Mouse (Mus musculus) midbrain, postnatal 0 days (tissue): ENCODE data around the gene Kif2a. TPM values are rescaled to one million over a fixed set of nuclear protein-coding genes. Genes with fewer than 3 reads are reported as not detected.

Source experiments
- ATAC-seq: fragments of 200-750 bp; cut with Nextera tagmentation; 2 replicates; pipeline ENCODE4 v1.8.0; 2017; ENCODE audit warnings: moderate number of reproducible peaks, mild to moderate bottlenecking, moderate TSS enrichment, moderate library complexity; ENCODE audit not compliant: low FRiP score
- DNase-seq: peaks from one replicate; pipeline ENCODE4 v3.0.0-alpha.2; 2015; ENCODE audit warnings: low spot score
- H3K27ac ChIP-seq: fragments of 300-500 bp; sonication (generic); 2 replicates; pipeline ENCODE4 v1.5.1; 2014; ENCODE audit warnings: low read depth, mild to moderate bottlenecking, low read length, mixed read lengths
- H3K27me3 ChIP-seq: fragments of 300-500 bp; sonication (generic); 2 replicates; pipeline ENCODE4 v1.6.1; 2014; ENCODE audit warnings: low read length, control low read depth, mixed read lengths; ENCODE audit not compliant: insufficient read depth
- H3K36me3 ChIP-seq: fragments of 300-500 bp; sonication (generic); 2 replicates; pipeline ENCODE4 v1.6.1; 2014; ENCODE audit warnings: low read length, control low read depth, mixed read lengths; ENCODE audit not compliant: insufficient read depth
- H3K4me1 ChIP-seq: fragments of 300-500 bp; sonication (generic); 2 replicates; pipeline ENCODE4 v1.6.1; 2014; ENCODE audit warnings: mild to moderate bottlenecking, control low read depth, antibody characterized with exemption, low read length, mixed read lengths; ENCODE audit not compliant: insufficient read depth
- H3K4me2 ChIP-seq: fragments of 300-500 bp; sonication (generic); 2 replicates; pipeline ENCODE4 v1.6.1; 2014; ENCODE audit warnings: low read depth, mild to moderate bottlenecking, low read length, mixed read lengths; ENCODE audit not compliant: poor library complexity, severe bottlenecking
- H3K4me3 ChIP-seq: fragments of 300-500 bp; sonication (generic); 2 replicates; pipeline ENCODE4 v1.5.1; 2014; ENCODE audit warnings: low read depth, mild to moderate bottlenecking, low read length, moderate library complexity
- H3K9ac ChIP-seq: fragments of 300-500 bp; sonication (generic); replicated peaks from 2 replicates; pipeline ENCODE4 v1.6.1; 2014; ENCODE audit warnings: mild to moderate bottlenecking, low read length, moderate library complexity, mixed read lengths; ENCODE audit not compliant: poor library complexity, severe bottlenecking
- H3K9me3 ChIP-seq: fragments of 300-500 bp; sonication (generic); 2 replicates; pipeline ENCODE4 v1.6.1; 2016; ENCODE audit warnings: low read length, control low read depth
- CTCF ChIP-seq: IDR thresholded peaks from 2 replicates; pipeline ENCODE4 v1.5.1; 2016; ENCODE audit warnings: antibody characterized with exemption, mild to moderate bottlenecking
- WGBS: fragments of 180-500 bp; shearing (Covaris S2); extraction: QIAGEN DNeasy Blood & Tissue Kit; methylation state at CpG from one replicate; pipeline ENCODE4 v1.1.7; 2014; 5-methylcytosine and 5-hydroxymethylcytosine counted together
- polyA plus RNA-seq: library from polyadenylated mRNA; unstranded; fragments of >200 nt; fragmentation: Nextera tagmentation; extraction: Ambion mirVana; gene quantifications from 2 replicates; pipeline ENCODE4 v1.2.1, GENCODE M21; 2015
- total RNA-seq: library from RNA; depleted of rRNA; stranded (reverse); fragments of >200 nt; gene quantifications from 2 replicates; pipeline ENCODE4 v1.2.3, GENCODE M21; 2014; rRNA removed

Kif2a gene
- total and polyA plus RNA-seq, 2 experiments from 2014 or later: 44.4 to 97.3 TPM

- DNase-seq (peak; percentile 75), ATAC-seq (no peak)
- Histone ChIP-seq H3K4me2 (no peak overlapping the region), H3K27me3 (no peaks in the 10 kb centered on the region), H3K9ac (no peak overlapping the region), H3K4me1 (no peaks in the 10 kb centered on the region), H3K4me3 (no peak overlapping the region), H3K36me3 (peaks cover 2% of the 10 kb centered on the region; the same call in 1 of the 2 replicates), H3K9me3 (no peaks in the 10 kb centered on the region), H3K27ac (no peak overlapping the region)
- WGBS: 81% methylated on average over 7 of the region's 7 CpGs
- TF ChIP-seq CTCF: peak; percentile 86
Measured at GRCm38 (mm10) chr13:106918322-106919050, 103.4 kb downstream of the Kif2a start.

GRCm38 (mm10) chr13:106913125-106913736 is 108.7 kb downstream of the Kif2a start:
- Histone ChIP-seq H3K4me2 (no peak overlapping the region), H3K9ac (no peak overlapping the region), H3K4me3 (no peak overlapping the region), H3K27me3 (no peaks in the 10 kb centered on the region), H3K27ac (no peak overlapping the region), H3K36me3 (peaks cover 7% of the 10 kb centered on the region), H3K4me1 (no peaks in the 10 kb centered on the region), H3K9me3 (no peaks in the 10 kb centered on the region)
- no peak for TF ChIP-seq CTCF
- DNase-seq (no peak), ATAC-seq (no peak)
- WGBS: 84% methylated on average over 3 of the region's 3 CpGs

GRCm38 (mm10) chr13:106910096-106910495 is 111.8 kb downstream of the Kif2a start:
- 97% methylated on average over 10 of the region's 10 CpGs for WGBS
- H3K9ac ChIP-seq: no peak overlapping the region

More at GRCm38 (mm10) chr13:106910096-106910495, 111.8 kb downstream of the Kif2a start:
- Histone ChIP-seq H3K36me3 (peaks cover 27% of the 10 kb centered on the region), H3K4me2 (no peak overlapping the region), H3K4me3 (no peak overlapping the region), H3K27me3 (no peaks in the 10 kb centered on the region), H3K4me1 (no peaks in the 10 kb centered on the region), H3K9me3 (no peaks in the 10 kb centered on the region), H3K27ac (no peak overlapping the region)
- TF ChIP-seq CTCF: no peak
- ATAC-seq (no peak), DNase-seq (no peak)

Other genes starting within 250 kb of the Kif2a start
- gene Ipo11, start 85.2 kb downstream of the Kif2a start, total RNA-seq: 47.0 and 60.2 TPM in 2 replicates
- gene Ipo11, start 85.2 kb downstream of the Kif2a start, polyA plus RNA-seq: 30.2 and 33.6 TPM in 2 replicates
- 16.0 and 23.4 TPM in 2 replicates for gene Dimt1, start 75.0 kb downstream of the Kif2a start, total RNA-seq
- gene Dimt1, start 75.0 kb downstream of the Kif2a start, polyA plus RNA-seq: 29.7 TPM in 2 replicates